Mouse (Mus musculus): ENCODE data around the gene Otud3. TPM values are rescaled to one million over a fixed set of nuclear protein-coding genes. Genes with fewer than 3 reads are reported as not detected.

Gene Otud3
- polyA plus RNA-seq, 1 experiment from 2014 or later = 3.2 TPM

DNA sequence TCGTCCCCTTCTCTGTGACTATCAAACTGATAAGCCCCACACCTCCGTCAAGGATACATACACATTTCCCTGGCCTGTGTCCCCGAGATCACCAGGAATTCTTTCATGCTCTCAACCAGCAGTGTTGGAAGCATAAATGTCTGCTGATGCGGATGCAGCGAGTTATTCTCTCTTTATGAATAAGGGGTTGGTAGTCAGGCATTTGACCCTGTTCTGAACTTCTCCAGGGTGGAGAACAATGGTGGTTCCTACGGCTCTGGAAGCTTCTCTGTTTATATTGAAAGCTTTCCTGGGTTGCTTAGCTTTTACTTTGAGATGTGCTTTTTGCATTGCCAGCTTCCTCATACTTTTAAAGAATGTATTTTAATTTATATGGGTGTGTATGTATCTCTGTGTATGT lies 39.9 kb downstream of the Otud3 start, which contains the start of gene Gm13030:
Gene Gm13030 (minus strand): TSS at position 101 of the 400 bp plus-strand sequence.
- Histone ChIP-seq H3K9me3 (0 out of 2 replicates have a peak, but pooled peaks cover 3% of the 10 kb centered on the region), H3K27ac (no peak within 1 kb of the TSS), H3K27me3 (no peaks in the 10 kb centered on the region), H3K36me3 (no peaks in the 10 kb centered on the region), H3K4me2 (no peak within 1 kb of the TSS), H3K9ac (replicated peaks) (no peak within 1 kb of the TSS), H3K4me1 (replicated peaks) (no peaks in the 10 kb centered on the region), H3K4me3 (replicated peaks) (no peak within 1 kb of the TSS)
- 88% methylated on average over 6 of the region's 6 CpGs for WGBS
- ATAC-seq (ENCODE audit: insufficient number of reproducible peaks, insufficient read depth, low FRiP score, low TSS enrichment, low read depth) = no peak

DNA sequence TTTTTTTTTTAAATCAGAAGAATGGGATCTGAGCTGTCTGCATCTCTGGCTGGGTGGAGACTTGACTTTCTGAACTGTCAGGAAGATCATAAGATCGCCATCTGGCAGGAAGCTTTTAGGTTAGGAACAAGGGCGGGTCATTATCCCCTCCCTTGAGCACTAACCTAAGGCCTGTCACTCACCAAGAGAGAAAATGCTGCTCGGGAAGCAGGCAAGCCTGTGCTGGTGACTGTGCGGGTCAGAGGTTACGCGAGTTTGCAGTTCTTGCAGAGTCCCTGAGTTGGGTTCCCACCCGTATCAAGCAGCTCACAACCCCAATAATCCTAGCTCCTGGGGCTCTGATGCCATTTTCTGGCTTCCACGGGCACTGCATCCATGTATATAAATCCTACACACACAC lies 45.1 kb downstream of the Otud3 start:
- H3K9ac ChIP-seq (replicated peaks) = no peak overlapping the region
- no peak overlapping the region for H3K4me3 ChIP-seq (replicated peaks)
- H3K9me3 ChIP-seq = 0 out of 2 replicates have a peak, but pooled peaks cover 3% of the 10 kb centered on the region
- H3K27me3 ChIP-seq = no peaks in the 10 kb centered on the region; the same call in 1 of the 2 replicates
- ATAC-seq (ENCODE audit: insufficient number of reproducible peaks, insufficient read depth, low FRiP score, low TSS enrichment, low read depth) = no peak
- H3K4me2 ChIP-seq = no peak overlapping the region
- no peaks in the 10 kb centered on the region for H3K4me1 ChIP-seq (replicated peaks)
- H3K36me3 ChIP-seq = no peaks in the 10 kb centered on the region
- WGBS = 41% methylated on average over 8 of the region's 8 CpGs
- no peak overlapping the region for H3K27ac ChIP-seq

DNA sequence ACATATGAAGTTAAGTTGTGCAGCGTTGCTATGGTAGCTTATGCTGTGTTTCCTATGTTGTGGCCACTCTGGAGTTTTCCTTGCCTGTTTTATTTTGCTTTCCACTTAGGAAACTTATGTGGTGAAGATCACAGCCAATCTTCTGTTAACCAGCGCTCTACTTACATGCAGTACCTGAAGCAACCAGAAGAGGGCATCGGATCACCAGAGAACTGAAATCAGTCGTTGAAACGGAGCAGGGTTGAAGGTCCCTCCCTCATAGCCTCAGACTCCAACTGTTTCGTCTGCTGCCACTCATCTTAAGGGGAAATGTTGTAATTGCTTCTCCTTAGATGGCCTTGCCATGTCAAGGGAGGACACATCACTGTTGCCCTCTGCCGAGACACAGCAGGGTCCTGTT lies 47.3 kb downstream of the Otud3 start:
- Histone ChIP-seq H3K4me1 (replicated peaks) (no peaks in the 10 kb centered on the region), H3K4me3 (replicated peaks) (no peak overlapping the region), H3K9ac (replicated peaks) (no peak overlapping the region), H3K36me3 (no peaks in the 10 kb centered on the region), H3K27ac (no peak overlapping the region), H3K9me3 (0 out of 2 replicates have a peak, but pooled peaks cover 3% of the 10 kb centered on the region), H3K4me2 (no peak overlapping the region), H3K27me3 (no peaks in the 10 kb centered on the region; the same call in 1 of the 2 replicates)
- WGBS = 13% methylated on average over 7 of the region's 7 CpGs
- no peak for ATAC-seq (ENCODE audit: insufficient number of reproducible peaks, insufficient read depth, low FRiP score, low TSS enrichment, low read depth)

DNA sequence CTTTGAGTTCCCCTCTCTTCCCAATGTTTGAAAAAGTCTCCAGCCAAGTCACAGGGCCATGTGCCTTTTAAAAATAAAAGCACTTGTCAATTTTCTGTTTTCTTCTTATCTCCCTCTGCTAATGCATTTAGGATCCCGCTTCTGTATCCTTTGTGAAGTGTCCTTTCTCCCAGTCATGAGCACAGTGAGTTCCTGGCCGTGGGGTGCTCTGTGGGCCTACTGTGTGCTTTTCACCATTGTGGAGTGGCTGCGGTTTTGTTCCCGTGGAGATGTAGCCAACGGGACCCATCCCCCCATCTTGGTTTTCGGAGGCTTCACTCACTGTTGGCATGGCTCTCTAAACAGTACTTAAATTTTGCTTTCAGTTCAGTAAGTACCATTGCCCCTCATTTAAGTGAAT lies 47.8 kb downstream of the Otud3 start:
- ATAC-seq (ENCODE audit: insufficient number of reproducible peaks, insufficient read depth, low FRiP score, low TSS enrichment, low read depth) = no peak
- Histone ChIP-seq H3K36me3 (no peaks in the 10 kb centered on the region), H3K4me2 (no peak overlapping the region), H3K4me1 (replicated peaks) (no peaks in the 10 kb centered on the region), H3K9me3 (0 out of 2 replicates have a peak, but pooled peaks cover under 1% of the 10 kb centered on the region), H3K9ac (replicated peaks) (no peak overlapping the region), H3K27me3 (no peaks in the 10 kb centered on the region; the same call in 1 of the 2 replicates), H3K27ac (no peak overlapping the region), H3K4me3 (replicated peaks) (no peak overlapping the region)
- WGBS = 71% methylated on average over 6 of the region's 6 CpGs

DNA sequence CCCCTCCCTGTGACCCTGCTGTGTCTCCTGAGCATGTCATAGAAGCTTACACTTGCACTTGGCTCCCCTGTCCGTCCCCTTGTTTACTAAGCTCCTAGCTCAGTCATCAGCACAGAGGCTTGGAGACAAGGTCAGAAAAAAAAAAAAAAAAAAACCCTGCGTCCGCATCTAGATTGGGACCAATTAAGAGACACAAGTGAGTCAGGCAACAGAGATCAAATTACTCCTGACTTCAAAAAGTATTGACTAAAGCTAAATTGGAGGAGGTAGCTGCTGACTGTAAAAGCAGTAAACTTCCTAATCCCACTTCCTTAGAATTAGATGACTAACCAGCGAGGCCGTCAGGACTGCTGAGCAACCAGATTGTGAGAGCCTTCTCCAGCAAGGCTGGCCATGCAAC lies 48.7 kb downstream of the Otud3 start:
- H3K9me3 ChIP-seq = no peaks in the 10 kb centered on the region
- H3K27ac ChIP-seq = no peak overlapping the region
- H3K9ac ChIP-seq (replicated peaks) = no peak overlapping the region
- no peak overlapping the region for H3K4me2 ChIP-seq
- no peaks in the 10 kb centered on the region for H3K36me3 ChIP-seq
- no peaks in the 10 kb centered on the region for H3K4me1 ChIP-seq (replicated peaks)
- ATAC-seq (ENCODE audit: insufficient number of reproducible peaks, insufficient read depth, low FRiP score, low TSS enrichment, low read depth) = no peak
- WGBS = 9% methylated on average over 5 of the region's 5 CpGs
- H3K27me3 ChIP-seq = peaks cover 3% of the 10 kb centered on the region
- no peak overlapping the region for H3K4me3 ChIP-seq (replicated peaks)

DNA sequence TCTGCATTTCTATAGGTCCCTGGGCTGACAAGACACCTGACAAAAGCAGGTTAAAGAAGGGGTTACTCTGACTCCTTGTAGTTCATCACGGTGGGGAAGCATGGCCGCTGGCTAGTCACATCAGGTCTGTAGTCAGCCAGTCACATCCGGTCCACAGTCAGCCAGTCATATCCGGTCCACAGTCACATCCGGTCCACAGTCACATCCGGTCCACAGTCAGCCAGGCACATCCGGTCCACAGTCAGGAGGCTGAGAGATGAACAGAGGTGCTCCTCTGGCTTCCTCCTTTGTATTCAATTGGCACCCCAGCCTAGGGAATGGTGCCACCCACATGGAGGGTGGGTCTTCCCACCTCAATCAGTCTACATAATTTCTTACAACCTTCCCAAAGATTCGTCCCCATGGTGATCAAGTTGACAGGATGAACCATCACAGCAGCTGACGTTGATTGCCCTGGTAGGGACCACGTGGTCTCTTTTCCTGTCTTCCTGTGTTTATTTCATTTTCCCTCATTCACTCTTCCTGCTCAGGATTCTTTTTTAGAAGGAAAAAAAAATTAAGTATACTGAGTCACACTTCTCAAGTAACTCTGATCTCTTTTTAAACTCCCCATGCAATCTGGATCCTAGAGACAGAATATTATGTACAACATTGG lies 50.3 kb downstream of the Otud3 start, which contains the start of gene Pla2g5:
Gene Pla2g5 (minus strand): TSS at position 139 of the 655 bp plus-strand sequence.
- H3K36me3 ChIP-seq = no peaks in the 10 kb centered on the region

DNA sequence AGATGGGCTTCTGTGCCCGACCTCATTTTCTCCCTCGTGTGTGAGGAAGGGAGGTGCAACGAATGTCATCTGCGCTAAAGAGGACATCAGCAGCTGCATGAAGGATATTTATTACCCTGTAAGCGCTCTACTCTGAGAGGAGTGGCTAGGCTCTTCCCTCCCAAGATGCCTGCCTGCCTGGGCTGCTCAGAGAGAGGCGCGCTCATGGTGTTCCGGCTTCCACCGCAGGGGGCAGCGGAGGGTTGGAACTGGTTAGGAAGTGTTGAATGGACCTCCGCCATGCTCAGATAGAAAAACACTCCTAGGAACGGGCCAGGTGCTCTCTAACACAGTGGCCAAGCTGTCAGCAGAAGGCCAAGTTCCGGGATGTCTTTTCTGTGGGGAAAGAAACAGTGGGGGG lies 54.0 kb downstream of the Otud3 start:
- Histone ChIP-seq H3K36me3 (no peaks in the 10 kb centered on the region), H3K9ac (replicated peaks) (no peak overlapping the region), H3K4me1 (replicated peaks) (no peaks in the 10 kb centered on the region; the same call in 1 of the 2 replicates), H3K27ac (no peak overlapping the region), H3K27me3 (peaks cover 12% of the 10 kb centered on the region), H3K4me2 (peak overlapping the region; percentile 43), H3K4me3 (replicated peaks) (peak overlapping the region; percentile 16; the same call in 1 of the 2 replicates), H3K9me3 (no peaks in the 10 kb centered on the region)
- peak; percentile 73; the same call in 1 of the 2 replicates for ATAC-seq (ENCODE audit: insufficient number of reproducible peaks, insufficient read depth, low FRiP score, low TSS enrichment, low read depth)
- WGBS = 5% methylated on average over 13 of the region's 13 CpGs

More for the DNA sequence above, 50.3 kb downstream of the Otud3 start, which contains the start of gene Pla2g5:
- Histone ChIP-seq H3K9ac (replicated peaks) (no peak within 1 kb of the TSS), H3K27ac (no peak within 1 kb of the TSS), H3K9me3 (no peaks in the 10 kb centered on the region), H3K4me2 (no peak within 1 kb of the TSS), H3K27me3 (peaks cover 6% of the 10 kb centered on the region), H3K4me1 (replicated peaks) (no peaks in the 10 kb centered on the region; the same call in 1 of the 2 replicates), H3K4me3 (replicated peaks) (no peak within 1 kb of the TSS)
- no peak for ATAC-seq (ENCODE audit: insufficient number of reproducible peaks, insufficient read depth, low FRiP score, low TSS enrichment, low read depth)
- WGBS = 78% methylated on average over 10 of the region's 10 CpGs

DNA sequence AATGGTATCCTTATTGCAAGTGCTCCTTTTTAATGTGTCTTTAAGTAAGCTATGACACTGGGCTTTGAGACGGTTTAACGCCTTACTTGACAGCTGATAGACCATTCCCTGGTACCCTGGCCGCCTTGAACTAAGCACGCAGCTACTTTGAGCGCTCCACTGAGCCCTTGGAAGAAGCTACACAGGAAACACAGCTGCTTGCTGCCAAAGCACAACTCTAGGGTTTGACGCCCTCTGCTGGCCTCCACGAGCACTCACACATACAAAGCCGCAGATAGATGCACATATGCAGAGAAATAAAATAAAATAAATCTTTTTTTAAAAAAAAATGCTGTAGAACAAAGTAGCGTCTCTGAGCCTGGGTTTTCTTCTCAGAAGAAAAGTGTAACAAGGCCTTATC lies 54.5 kb downstream of the Otud3 start:
- Histone ChIP-seq H3K27ac (no peak overlapping the region), H3K4me3 (replicated peaks) (peak overlapping the region; percentile 16; the same call in 1 of the 2 replicates), H3K27me3 (peaks cover 12% of the 10 kb centered on the region), H3K4me1 (replicated peaks) (no peaks in the 10 kb centered on the region; the same call in 1 of the 2 replicates), H3K4me2 (peak overlapping the region; percentile 43), H3K9me3 (no peaks in the 10 kb centered on the region), H3K36me3 (no peaks in the 10 kb centered on the region), H3K9ac (replicated peaks) (no peak overlapping the region)
- no peak for ATAC-seq (ENCODE audit: insufficient number of reproducible peaks, insufficient read depth, low FRiP score, low TSS enrichment, low read depth)
- WGBS = 20% methylated on average over 9 of the region's 9 CpGs

DNA sequence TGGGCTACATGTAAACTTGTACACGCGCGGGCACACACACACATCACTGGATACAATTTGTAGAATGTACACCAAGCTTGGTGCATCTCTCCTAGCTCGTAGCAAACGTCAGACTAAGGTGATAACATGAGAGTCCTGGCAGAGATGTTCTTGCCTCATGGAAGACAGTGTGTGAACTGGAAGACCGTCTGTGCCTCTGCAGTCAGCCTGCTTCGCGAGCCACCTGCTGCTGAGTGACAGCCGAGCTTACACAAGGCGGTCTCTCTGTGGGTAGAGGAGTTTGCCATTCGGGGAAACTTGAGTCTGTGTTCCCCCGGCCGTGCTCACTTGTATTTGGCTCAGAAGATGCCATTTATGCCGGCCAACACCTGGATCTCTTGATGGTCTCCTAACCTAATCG lies 55.3 kb downstream of the Otud3 start:
- no peak overlapping the region for H3K9ac ChIP-seq (replicated peaks)
- WGBS = 82% methylated on average over 15 of the region's 15 CpGs

DNA sequence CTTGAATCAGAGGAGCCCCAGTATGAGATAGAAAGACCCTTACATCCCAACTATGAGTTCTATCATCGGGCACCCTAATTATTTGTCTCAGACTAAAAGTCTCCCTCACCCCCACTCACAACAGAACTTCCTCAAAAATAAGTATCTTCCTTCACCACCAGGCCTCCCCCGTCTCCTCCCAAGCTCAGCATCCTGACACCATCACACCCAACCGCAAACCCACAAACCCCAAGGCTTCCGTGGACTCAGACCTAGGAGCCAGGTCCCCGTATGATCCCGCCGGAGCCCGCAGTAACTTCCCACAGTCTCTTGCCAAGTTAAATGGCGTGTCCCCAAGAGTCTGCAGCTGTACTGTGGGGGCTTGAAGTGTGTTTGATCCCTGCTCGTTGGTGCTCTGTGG lies 56.2 kb downstream of the Otud3 start:
- no peak overlapping the region for H3K4me2 ChIP-seq
- no peak overlapping the region for H3K4me3 ChIP-seq (replicated peaks)
- H3K4me1 ChIP-seq (replicated peaks) = no peaks in the 10 kb centered on the region; the same call in 1 of the 2 replicates
- no peak for ATAC-seq (ENCODE audit: insufficient number of reproducible peaks, insufficient read depth, low FRiP score, low TSS enrichment, low read depth)
- H3K27me3 ChIP-seq = peaks cover 13% of the 10 kb centered on the region
- H3K9me3 ChIP-seq = no peaks in the 10 kb centered on the region
- no peak overlapping the region for H3K27ac ChIP-seq
- WGBS = 87% methylated on average over 10 of the region's 10 CpGs
- no peaks in the 10 kb centered on the region for H3K36me3 ChIP-seq
- no peak overlapping the region for H3K9ac ChIP-seq (replicated peaks)

More for the DNA sequence above, 55.3 kb downstream of the Otud3 start:
- Histone ChIP-seq H3K27ac (no peak overlapping the region), H3K9me3 (no peaks in the 10 kb centered on the region), H3K36me3 (no peaks in the 10 kb centered on the region), H3K4me2 (no peak overlapping the region), H3K4me3 (replicated peaks) (no peak overlapping the region), H3K27me3 (peaks cover 12% of the 10 kb centered on the region), H3K4me1 (replicated peaks) (no peaks in the 10 kb centered on the region; the same call in 1 of the 2 replicates)
- no peak for ATAC-seq (ENCODE audit: insufficient number of reproducible peaks, insufficient read depth, low FRiP score, low TSS enrichment, low read depth)

DNA sequence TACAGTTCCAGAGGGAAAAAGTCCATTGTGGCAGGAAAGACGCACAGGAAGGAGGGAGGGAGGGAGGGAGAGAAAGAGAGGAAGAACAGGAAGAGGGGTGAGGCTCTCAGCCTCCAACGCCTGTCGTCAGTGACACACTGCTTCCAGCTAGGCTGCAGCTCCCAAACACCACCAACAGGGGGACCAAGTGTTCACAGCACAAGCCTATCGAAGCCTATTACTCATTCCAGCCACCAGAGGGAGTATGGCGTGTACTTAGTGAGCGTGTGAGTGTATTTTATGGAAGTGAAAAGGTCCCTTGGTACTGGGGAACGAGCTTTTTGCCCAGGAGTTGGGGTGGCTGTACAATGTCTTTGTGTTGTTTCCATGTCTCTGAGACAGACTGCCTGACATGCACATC lies 57.3 kb downstream of the Otud3 start:
- no peak overlapping the region for H3K27ac ChIP-seq
- WGBS = 27% methylated on average over 7 of the region's 7 CpGs
- no peak for ATAC-seq (ENCODE audit: insufficient number of reproducible peaks, insufficient read depth, low FRiP score, low TSS enrichment, low read depth)

More for the DNA sequence above, 57.3 kb downstream of the Otud3 start:
- no peak overlapping the region for H3K9ac ChIP-seq (replicated peaks)
- H3K9me3 ChIP-seq = no peaks in the 10 kb centered on the region
- no peak overlapping the region for H3K4me2 ChIP-seq
- no peak overlapping the region for H3K4me3 ChIP-seq (replicated peaks)
- peaks cover 15% of the 10 kb centered on the region for H3K27me3 ChIP-seq
- H3K4me1 ChIP-seq (replicated peaks) = no peaks in the 10 kb centered on the region; the same call in 1 of the 2 replicates
- H3K36me3 ChIP-seq = no peaks in the 10 kb centered on the region

Data from limb, embryonic 12.5 days (tissue).